Mouse (Mus musculus) liver, embryonic 14.5 days (tissue): ENCODE measurements around the gene Hist1h2af.

ENCODE experiments used
- CTCF ChIP-seq: IDR thresholded peaks from 2 replicates; pipeline ENCODE4 v1.5.1; 2016; ENCODE audit warnings: antibody characterized with exemption, low read depth, control low read depth
- EP300 ChIP-seq: IDR thresholded peaks from 2 replicates; pipeline ENCODE4 v1.6.1; 2016; ENCODE audit warnings: antibody characterized with exemption, low read depth

DNA sequence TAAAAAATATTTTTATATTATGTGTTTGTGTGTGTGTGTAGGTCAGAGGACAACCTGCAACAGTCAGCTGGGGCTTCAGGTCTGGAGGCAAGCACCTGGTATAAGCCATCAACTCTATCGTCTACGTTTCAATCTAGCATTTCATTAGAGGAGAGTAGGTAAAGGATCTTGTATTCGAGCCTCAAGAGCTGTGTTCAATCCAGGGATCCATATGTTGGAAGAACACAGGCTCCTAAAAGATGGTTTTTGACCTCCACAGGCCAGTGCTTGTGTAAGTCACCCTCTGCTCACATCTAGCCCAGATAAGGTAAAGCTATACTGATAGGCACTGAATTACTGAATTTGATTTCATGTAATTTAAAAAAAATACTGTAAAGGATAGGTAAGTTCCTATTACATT, 23.2 kb downstream of the Hist1h2af start:
- TF ChIP-seq CTCF: no peak
- no peak for TF ChIP-seq EP300
